Mouse (Mus musculus) heart, postnatal 36 days (tissue): ENCODE measurements around the gene Inmt. TPM values are rescaled to one million over a fixed set of nuclear protein-coding genes. Genes with fewer than 3 reads are reported as not detected.

Experiments
- total RNA-seq, 2 experiments: library from RNA; stranded (reverse); gene quantifications; 2 replicates each; pipeline ENCODE4 v1.2.3; 2021

The Inmt gene
- total RNA-seq, 2 experiments from 2014 or later: 23.4 to 29.7 TPM

Other genes starting within 250 kb of the Inmt start
- 10 to 100 TPM; 19.8 to 21.2 TPM for gene Nod1, start 202.4 kb downstream of the Inmt start, total RNA-seq
- gene Ggct, start 182.1 kb downstream of the Inmt start, total RNA-seq: 10 to 100 TPM; 24.3 to 24.7 TPM
- 10 to 100 TPM; 60.7 to 62.6 TPM for gene Gars, start 137.0 kb downstream of the Inmt start, total RNA-seq
- 10 to 100 TPM; 22.8 to 23.2 TPM for gene Crhr2, start 42.0 kb downstream of the Inmt start, total RNA-seq
- gene Mindy4, start 28.3 kb upstream of the Inmt start, total RNA-seq: 1 to 10 TPM; 5.5 to 5.9 TPM
- 100 to 1,000 TPM; 360 to 594 TPM for gene Aqp1, start 161.4 kb upstream of the Inmt start, total RNA-seq
- gene Ghrhr, start 201.3 kb upstream of the Inmt start, total RNA-seq: not detected